Mouse (Mus musculus) stomach, postnatal 0 days (tissue): Measurements from ENCODE around the gene Hsd17b14. TPM values are rescaled to one million over a fixed set of nuclear protein-coding genes. Genes with fewer than 3 reads are reported as not detected.

Experiments used
- ATAC-seq: fragments of 200-750 bp; cut with Nextera tagmentation; 2 replicates; pipeline ENCODE4 v1.8.0; 2017; ENCODE audit not compliant: low FRiP score, low TSS enrichment
- DNase-seq: peaks from one replicate; pipeline ENCODE4 v3.0.0-alpha.2; 2016; ENCODE audit warnings: low spot score
- H3K27ac ChIP-seq: fragments of 300-500 bp; sonication (generic); replicated peaks from 2 replicates; pipeline ENCODE4 v1.5.1; 2014; ENCODE audit warnings: mild to moderate bottlenecking, control low read depth
- H3K27me3 ChIP-seq: fragments of 300-500 bp; sonication (generic); 2 replicates; pipeline ENCODE4 v1.6.1; 2014; ENCODE audit warnings: low read length; ENCODE audit not compliant: control insufficient read depth, insufficient read depth
- H3K36me3 ChIP-seq: fragments of 300-500 bp; sonication (generic); 2 replicates; pipeline ENCODE4 v1.6.1; 2014; ENCODE audit warnings: low read length, mixed read lengths; ENCODE audit not compliant: control insufficient read depth, insufficient read depth
- H3K4me1 ChIP-seq: fragments of 300-500 bp; sonication (generic); replicated peaks from 2 replicates; pipeline ENCODE4 v1.6.1; 2014; ENCODE audit warnings: antibody characterized with exemption; ENCODE audit not compliant: control insufficient read depth, insufficient read depth
- H3K4me2 ChIP-seq: fragments of 300-500 bp; sonication (generic); replicated peaks from 2 replicates; pipeline ENCODE4 v1.6.1; 2014; ENCODE audit warnings: low read depth, mild to moderate bottlenecking, control low read depth, moderate library complexity
- H3K4me3 ChIP-seq: fragments of 300-500 bp; sonication (generic); 2 replicates; pipeline ENCODE4 v1.5.1; 2014; ENCODE audit warnings: low read depth, low read length, control low read depth
- H3K9ac ChIP-seq: fragments of 300-500 bp; sonication (generic); 2 replicates; pipeline ENCODE4 v1.6.1; 2014; ENCODE audit warnings: mild to moderate bottlenecking, low read length, control low read depth, mixed read lengths
- H3K9me3 ChIP-seq: fragments of 300-500 bp; sonication (generic); 2 replicates; pipeline ENCODE4 v1.6.1; 2016; ENCODE audit warnings: low read length; ENCODE audit not compliant: control insufficient read depth
- CTCF ChIP-seq: IDR thresholded peaks from 2 replicates; pipeline ENCODE4 v1.5.1; 2016; ENCODE audit warnings: antibody characterized with exemption, low read depth, mild to moderate bottlenecking, moderate library complexity
- EP300 ChIP-seq: optimal IDR thresholded peaks from 2 replicates; pipeline ENCODE3; 2016; ENCODE audit warnings: antibody characterized with exemption
- WGBS: fragments of 180-500 bp; shearing (Covaris S2); extraction: QIAGEN DNeasy Blood & Tissue Kit; methylation state at CpG from one replicate; pipeline ENCODE4 v1.1.7; 2014; 5-methylcytosine and 5-hydroxymethylcytosine counted together
- polyA plus RNA-seq: library from polyadenylated mRNA; unstranded; fragments of >200 nt; fragmentation: Nextera tagmentation; extraction: Ambion mirVana; gene quantifications from 2 replicates; pipeline ENCODE4 v1.2.1, GENCODE M21; 2015

Hsd17b14 gene
- polyA plus RNA-seq, 1 experiment from 2014 or later, result 16.6 TPM

DNA sequence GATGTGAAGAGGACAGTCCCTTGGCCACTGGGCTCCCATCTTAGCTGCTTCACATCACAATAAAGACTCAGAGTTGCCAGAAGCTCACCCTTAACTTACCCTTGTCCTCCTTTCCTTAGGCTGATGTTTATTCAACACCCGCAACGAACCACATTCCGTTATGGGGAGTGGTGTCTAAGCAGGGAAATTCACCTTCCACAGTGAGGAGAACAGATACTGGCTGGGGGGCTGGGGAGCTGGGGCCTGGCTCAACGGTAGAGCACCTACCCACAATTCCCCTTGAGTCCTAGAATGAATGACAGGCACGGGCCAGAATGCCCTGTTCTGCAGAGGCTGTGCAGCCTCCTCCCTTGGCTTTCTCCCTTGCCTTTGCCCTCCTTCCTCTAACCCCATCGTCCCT lies 4.2 kb downstream of the Hsd17b14 start:
- no peaks in the 10 kb centered on the region for H3K27me3 ChIP-seq
- DNase-seq (peak; percentile 75), ATAC-seq (peak; percentile 63)
- 0 out of 2 replicates have a peak, but pooled peaks cover 2% of the 10 kb centered on the region for H3K4me1 ChIP-seq
- TF ChIP-seq CTCF, result no peak
- TF ChIP-seq EP300, result no peak
- WGBS, result 20% methylated on average over 5 of the region's 6 CpGs
- H3K4me2 ChIP-seq, result no peak overlapping the region
- peak overlapping the region; percentile 74 for H3K27ac ChIP-seq
- no peaks in the 10 kb centered on the region for H3K36me3 ChIP-seq
- H3K4me3 ChIP-seq, result no peak overlapping the region
- H3K9me3 ChIP-seq, result no peaks in the 10 kb centered on the region
- no peak overlapping the region for H3K9ac ChIP-seq

DNA sequence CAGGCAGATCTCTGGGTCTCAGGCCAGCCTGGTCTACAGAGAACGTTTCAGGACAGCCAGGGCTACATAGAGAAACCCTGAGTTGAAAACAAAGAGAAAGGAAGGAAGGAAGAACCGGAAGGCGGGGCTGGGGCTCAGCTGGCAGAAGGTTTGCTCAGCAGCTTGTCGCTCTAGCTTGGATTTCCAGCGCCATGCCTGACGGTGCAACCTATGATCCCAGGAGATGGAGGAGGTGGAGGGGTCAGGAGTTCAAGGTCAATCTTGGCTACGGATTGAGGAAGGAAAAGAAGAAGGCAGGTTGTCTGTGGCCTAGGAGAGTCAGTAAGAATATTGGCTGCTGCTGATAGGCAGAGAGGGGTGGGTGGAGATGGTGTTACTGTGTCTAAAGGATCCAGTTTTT lies 5.5 kb downstream of the Hsd17b14 start:
- H3K27me3 ChIP-seq, result no peaks in the 10 kb centered on the region
- TF ChIP-seq EP300, result no peak
- no peak for TF ChIP-seq CTCF
- ATAC-seq (no peak), DNase-seq (no peak)
- H3K9me3 ChIP-seq, result no peaks in the 10 kb centered on the region
- no peaks in the 10 kb centered on the region for H3K36me3 ChIP-seq
- 0 out of 2 replicates have a peak, but pooled peaks cover 2% of the 10 kb centered on the region for H3K4me1 ChIP-seq
- WGBS, result 69% methylated on average over 7 of the region's 7 CpGs
- no peak overlapping the region for H3K4me2 ChIP-seq
- no peak overlapping the region for H3K4me3 ChIP-seq
- no peak overlapping the region for H3K9ac ChIP-seq
- H3K27ac ChIP-seq, result no peak overlapping the region

DNA sequence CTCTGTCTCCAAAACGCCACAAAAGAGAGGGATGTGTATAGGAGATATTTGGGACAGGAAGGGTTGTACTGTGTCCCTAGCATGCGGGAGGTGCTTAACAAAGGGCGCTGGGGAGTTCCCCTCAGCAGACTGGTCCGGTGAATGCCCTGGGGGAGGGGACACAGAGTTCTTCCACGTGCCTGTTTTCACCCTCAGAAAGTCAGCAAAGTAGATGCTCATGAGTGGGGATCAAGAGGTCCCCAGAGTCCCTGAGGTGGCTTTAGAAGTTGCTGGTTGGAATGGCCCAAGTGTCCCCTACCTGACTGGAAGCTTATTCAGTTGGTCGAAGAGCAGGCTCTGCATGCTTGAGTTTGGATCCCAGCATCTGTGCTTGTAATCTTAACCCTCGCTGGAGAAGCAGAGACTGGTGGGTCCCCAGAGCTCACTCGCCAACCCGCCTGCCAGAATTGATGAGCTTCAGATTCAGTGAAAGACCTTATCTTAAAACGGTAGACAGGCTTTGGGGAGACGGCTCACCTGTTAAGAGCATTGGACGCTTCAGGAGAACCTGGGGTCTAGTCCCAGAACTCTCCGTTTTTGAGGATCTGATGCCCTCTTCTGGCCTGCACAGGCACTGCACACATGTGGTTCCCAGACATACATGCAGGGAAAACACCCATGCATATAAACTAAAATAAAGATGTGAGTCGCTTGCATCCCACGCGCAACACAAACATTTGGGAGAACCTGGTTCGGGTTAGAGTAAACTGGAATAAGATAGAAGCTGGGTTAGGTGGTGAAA lies 6.3 kb downstream of the Hsd17b14 start:
- Histone ChIP-seq H3K4me1 (0 out of 2 replicates have a peak, but pooled peaks cover 2% of the 10 kb centered on the region), H3K4me3 (no peak overlapping the region), H3K9me3 (no peaks in the 10 kb centered on the region), H3K27me3 (no peaks in the 10 kb centered on the region), H3K36me3 (no peaks in the 10 kb centered on the region), H3K9ac (no peak overlapping the region), H3K27ac (no peak overlapping the region), H3K4me2 (peak overlapping the region; percentile 34; the same call in 1 of the 2 replicates)
- TF ChIP-seq CTCF (peak; percentile 97), EP300 (no peak)
- peak; percentile 31; the same call in 1 of the 2 replicates for ATAC-seq
- WGBS, result 17% methylated on average over 17 of the region's 17 CpGs
- DNase-seq, result peak; percentile 86

DNA sequence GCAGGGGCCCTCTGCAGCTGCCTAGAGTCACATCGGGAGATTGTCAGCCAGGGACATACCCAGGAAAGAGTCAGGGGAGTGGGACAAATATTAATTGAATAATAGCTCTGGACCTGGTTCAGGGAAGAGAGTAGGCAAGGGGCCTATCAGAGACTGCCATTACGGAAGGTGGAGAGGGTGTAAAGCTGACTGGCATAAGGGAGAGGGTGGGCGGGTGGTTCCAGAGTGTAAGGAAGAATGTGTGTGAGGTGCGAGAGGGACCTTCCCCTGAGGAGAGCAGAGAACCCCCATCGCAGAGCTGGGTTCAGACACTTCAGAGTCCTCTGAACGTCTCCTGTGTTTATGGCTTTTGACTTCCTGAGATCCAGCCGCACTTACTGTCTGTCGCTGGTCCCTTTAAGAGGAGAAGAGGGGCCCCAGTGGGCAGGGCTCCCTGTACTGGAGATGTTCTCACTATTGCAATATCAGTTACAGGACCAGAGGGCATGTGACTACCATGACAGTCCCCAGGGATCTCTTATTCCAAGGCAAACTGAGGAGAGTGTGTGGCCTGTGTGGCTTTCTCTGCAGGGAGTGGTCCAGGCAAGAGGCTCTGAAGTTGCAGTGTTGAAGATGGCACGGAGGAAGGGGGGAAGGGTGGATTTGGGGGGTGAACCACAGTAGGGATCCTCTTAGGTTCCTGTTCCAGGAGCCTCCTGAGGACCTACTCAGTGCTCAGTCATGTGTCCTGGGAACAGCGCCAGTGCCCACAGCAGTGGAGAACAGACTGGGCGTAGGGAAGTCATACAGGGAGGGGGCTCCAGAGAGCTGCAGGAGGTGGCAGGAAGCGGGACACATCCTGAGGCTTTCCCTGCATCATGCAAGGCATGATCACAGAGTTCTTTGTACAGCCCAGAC lies 7.2 kb downstream of the Hsd17b14 start:
- no peak overlapping the region for H3K4me3 ChIP-seq
- peak overlapping the region; percentile 13; the same call in 1 of the 2 replicates for H3K9ac ChIP-seq
- no peak overlapping the region; the same call in 1 of the 2 replicates for H3K27ac ChIP-seq
- 42% methylated on average over 12 of the region's 12 CpGs for WGBS
- no peak for ATAC-seq
- H3K36me3 ChIP-seq, result no peaks in the 10 kb centered on the region
- no peak for DNase-seq
- H3K4me1 ChIP-seq, result 0 out of 2 replicates have a peak, but pooled peaks cover 2% of the 10 kb centered on the region
- no peaks in the 10 kb centered on the region for H3K9me3 ChIP-seq
- H3K27me3 ChIP-seq, result no peaks in the 10 kb centered on the region
- TF ChIP-seq CTCF (0 out of 2 replicates have a peak, but pooled peaks have one; percentile 12), EP300 (no peak)
- H3K4me2 ChIP-seq, result peak overlapping the region; percentile 17; the same call in 1 of the 2 replicates

DNA sequence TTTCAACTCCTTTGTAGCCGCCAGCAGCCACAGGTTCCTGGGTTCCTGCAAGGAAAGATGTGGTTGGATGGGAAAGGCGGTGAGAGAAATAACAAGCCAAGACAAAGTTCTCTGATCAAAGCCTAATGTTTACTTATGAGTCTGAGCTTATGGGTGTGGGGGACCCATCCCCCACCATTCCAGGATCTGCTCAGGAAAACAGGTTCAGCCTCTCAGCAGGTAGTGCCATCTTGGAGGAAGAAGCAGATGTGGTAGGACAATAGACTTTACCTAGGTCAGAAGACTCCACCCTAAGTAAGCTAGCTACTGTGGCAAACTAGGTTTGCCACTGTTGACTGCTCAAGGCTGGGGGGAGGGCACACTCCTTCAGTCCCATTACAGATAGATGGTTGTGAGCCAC lies 10.1 kb downstream of the Hsd17b14 start:
- H3K9ac ChIP-seq, result no peak overlapping the region
- H3K4me1 ChIP-seq, result 0 out of 2 replicates have a peak, but pooled peaks cover 2% of the 10 kb centered on the region
- H3K9me3 ChIP-seq, result no peaks in the 10 kb centered on the region
- H3K4me2 ChIP-seq, result no peak overlapping the region
- ATAC-seq (no peak; the same call in 1 of the 2 replicates), DNase-seq (peak; percentile 68)
- H3K27me3 ChIP-seq, result no peaks in the 10 kb centered on the region
- WGBS, result 41% methylated on average over 2 of the region's 2 CpGs
- no peak overlapping the region for H3K4me3 ChIP-seq
- no peaks in the 10 kb centered on the region for H3K36me3 ChIP-seq
- TF ChIP-seq EP300, result no peak
- no peak for TF ChIP-seq CTCF
- H3K27ac ChIP-seq, result peak overlapping the region; percentile 73
